Mouse (Mus musculus) kidney, embryonic 15.5 days (tissue): ENCODE data around the gene Lsamp. TPM values are rescaled to one million over a fixed set of nuclear protein-coding genes. Genes with fewer than 3 reads are reported as not detected.

Experiments
- ATAC-seq: fragments of 200-750 bp; cut with Nextera tagmentation; replicated peaks from 2 replicates; pipeline ENCODE4 v1.8.0; 2017; ENCODE audit warnings: moderate TSS enrichment; ENCODE audit not compliant: low FRiP score
- H3K27ac ChIP-seq: fragments of 300-500 bp; sonication (generic); 2 replicates; pipeline ENCODE4 v1.5.1; 2015; ENCODE audit warnings: mild to moderate bottlenecking, inconsistent platforms
- H3K27me3 ChIP-seq: fragments of 300-500 bp; sonication (generic); 2 replicates; pipeline ENCODE4 v1.6.1; 2015; ENCODE audit warnings: inconsistent platforms
- H3K36me3 ChIP-seq: fragments of 300-500 bp; sonication (generic); 2 replicates; pipeline ENCODE4 v1.6.1; 2015; ENCODE audit warnings: inconsistent platforms
- H3K4me1 ChIP-seq: fragments of 300-500 bp; sonication (generic); 2 replicates; pipeline ENCODE4 v1.6.1; 2015; ENCODE audit warnings: inconsistent platforms
- H3K4me2 ChIP-seq: fragments of 300-500 bp; sonication (generic); 2 replicates; pipeline ENCODE4 v1.6.1; 2015; ENCODE audit warnings: moderate library complexity, mild to moderate bottlenecking, inconsistent platforms
- H3K4me3 ChIP-seq: fragments of 300-500 bp; sonication (generic); replicated peaks from 2 replicates; pipeline ENCODE4 v1.5.1; 2015; ENCODE audit warnings: mild to moderate bottlenecking, inconsistent platforms
- H3K9ac ChIP-seq: fragments of 300-500 bp; sonication (generic); 2 replicates; pipeline ENCODE4 v1.6.1; 2015; ENCODE audit warnings: mild to moderate bottlenecking, inconsistent platforms
- H3K9me3 ChIP-seq: fragments of 300-500 bp; sonication (generic); replicated peaks from 2 replicates; pipeline ENCODE4 v1.6.1; 2016; ENCODE audit warnings: inconsistent platforms
- WGBS: fragments of 180-500 bp; shearing (Covaris S2); methylation state at CpG from one replicate; pipeline ENCODE4 v1.1.7; 2015; ENCODE audit warnings: mixed read lengths; 5-methylcytosine and 5-hydroxymethylcytosine counted together
- polyA plus RNA-seq: library from polyadenylated mRNA; unstranded; fragments of >200 nt; fragmentation: Nextera tagmentation; extraction: Ambion mirVana; gene quantifications from 2 replicates; pipeline ENCODE4 v1.2.1, GENCODE M21; 2015

The Lsamp gene
- polyA plus RNA-seq, 1 experiment from 2014 or later = 4.9 TPM

DNA sequence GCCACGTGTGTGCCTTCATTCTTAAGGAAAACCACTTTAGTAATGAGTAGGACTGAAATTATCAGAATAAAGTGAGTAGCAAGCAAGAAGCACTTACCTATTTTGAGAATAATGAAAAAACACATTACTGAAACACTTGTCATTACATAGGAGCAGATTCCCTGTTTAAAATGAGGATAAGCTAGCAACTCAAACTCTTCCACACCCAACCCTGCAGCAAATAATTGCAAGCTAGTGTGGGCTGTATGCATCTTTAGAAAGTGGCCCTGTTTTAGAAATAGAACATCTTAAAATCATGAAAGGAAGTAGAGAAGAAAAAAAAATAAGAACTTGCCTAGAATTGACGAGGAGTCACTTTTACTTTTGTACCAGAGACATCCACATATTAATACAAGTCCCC, 1057.5 kb downstream of the Lsamp start:
- no peak overlapping the region for H3K4me2 ChIP-seq
- no peak overlapping the region for H3K27ac ChIP-seq
- H3K4me3 ChIP-seq = no peak overlapping the region
- no peaks in the 10 kb centered on the region for H3K27me3 ChIP-seq
- no peaks in the 10 kb centered on the region for H3K9me3 ChIP-seq
- no peaks in the 10 kb centered on the region for H3K36me3 ChIP-seq
- no peak overlapping the region for H3K9ac ChIP-seq
- WGBS = 72% methylated on average over 2 of the region's 2 CpGs
- no peak for ATAC-seq
- H3K4me1 ChIP-seq = no peaks in the 10 kb centered on the region

DNA sequence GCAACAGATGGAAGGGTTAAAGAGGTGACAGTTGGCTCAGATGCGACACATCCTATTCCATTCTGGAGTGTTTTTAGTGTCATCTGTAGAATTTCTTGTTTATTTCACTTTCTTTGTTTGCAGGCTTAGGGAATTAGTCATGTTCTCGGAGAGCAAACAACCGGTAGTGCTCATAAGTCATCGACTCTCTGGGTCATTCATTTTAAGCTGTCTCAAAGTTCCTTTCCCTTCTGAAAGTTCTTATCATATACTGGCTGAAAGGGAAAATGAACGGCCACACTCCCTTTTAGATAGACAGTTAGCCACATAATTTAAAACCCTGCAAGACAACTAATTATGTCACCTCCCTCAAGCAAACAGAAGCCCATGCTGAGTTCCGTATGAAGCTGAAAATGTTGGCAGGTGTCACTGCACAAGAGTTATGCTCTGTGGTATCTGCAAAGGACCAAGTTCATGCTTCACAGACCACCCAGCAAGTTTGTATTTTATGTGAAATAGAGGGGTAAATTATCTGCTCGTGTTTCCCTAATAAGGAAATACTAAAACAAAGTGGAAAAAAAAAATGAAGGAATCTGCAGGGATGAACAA, 1079.2 kb downstream of the Lsamp start:
- H3K36me3 ChIP-seq = no peaks in the 10 kb centered on the region
- no peak overlapping the region for H3K27ac ChIP-seq
- 0 out of 2 replicates have a peak overlapping the region, but pooled peaks have one; percentile 2 for H3K4me2 ChIP-seq
- H3K9ac ChIP-seq = no peak overlapping the region
- WGBS = 21% methylated on average over 7 of the region's 7 CpGs
- no peaks in the 10 kb centered on the region for H3K9me3 ChIP-seq
- H3K4me1 ChIP-seq = no peaks in the 10 kb centered on the region
- no peaks in the 10 kb centered on the region for H3K27me3 ChIP-seq
- peak; percentile 69; the same call in 1 of the 2 replicates for ATAC-seq
- no peak overlapping the region for H3K4me3 ChIP-seq

DNA sequence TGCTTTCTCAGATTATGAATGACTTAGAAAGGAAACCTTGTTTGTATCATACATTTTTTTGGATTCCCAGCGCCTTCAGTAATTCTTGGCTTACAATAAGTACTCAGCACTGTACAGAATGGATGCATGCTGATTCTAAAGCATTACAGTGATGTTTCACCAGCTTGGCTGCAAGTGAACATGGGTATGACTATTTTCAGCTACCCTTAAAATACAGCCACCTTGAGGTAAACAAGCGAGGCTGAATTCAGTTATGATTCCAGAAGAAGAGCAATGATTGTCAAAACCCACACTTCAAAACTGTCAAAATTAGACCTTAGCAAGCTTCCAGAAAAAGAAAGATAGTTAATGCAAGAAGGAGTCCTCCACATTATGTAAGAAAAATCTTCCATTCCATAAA, 1089.3 kb downstream of the Lsamp start:
- Histone ChIP-seq H3K9ac (no peak overlapping the region), H3K9me3 (no peaks in the 10 kb centered on the region), H3K27ac (no peak overlapping the region), H3K4me3 (no peak overlapping the region), H3K4me1 (no peaks in the 10 kb centered on the region), H3K4me2 (no peak overlapping the region), H3K36me3 (no peaks in the 10 kb centered on the region), H3K27me3 (no peaks in the 10 kb centered on the region)
- no peak for ATAC-seq
- WGBS = 87% methylated on average over 2 of the region's 2 CpGs

DNA sequence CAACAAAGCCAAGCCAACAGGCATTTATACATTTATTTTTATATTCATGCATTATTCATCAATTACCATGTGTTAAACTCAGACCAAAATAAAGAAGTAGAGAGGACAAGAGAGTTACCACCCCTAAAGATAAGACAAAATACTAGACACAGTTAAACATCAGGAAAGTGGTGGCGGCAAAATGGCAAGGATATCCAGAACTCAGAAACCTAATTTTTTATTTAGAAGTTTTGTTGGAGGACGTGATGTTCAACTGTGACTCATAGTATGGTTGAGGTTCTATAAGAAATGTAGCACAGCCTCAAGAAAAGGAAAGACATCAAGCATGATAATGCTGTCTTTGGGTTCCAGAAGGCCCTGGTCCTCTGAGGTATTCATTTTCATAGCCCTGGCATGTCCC, 1104.5 kb downstream of the Lsamp start:
- ATAC-seq = no peak

DNA sequence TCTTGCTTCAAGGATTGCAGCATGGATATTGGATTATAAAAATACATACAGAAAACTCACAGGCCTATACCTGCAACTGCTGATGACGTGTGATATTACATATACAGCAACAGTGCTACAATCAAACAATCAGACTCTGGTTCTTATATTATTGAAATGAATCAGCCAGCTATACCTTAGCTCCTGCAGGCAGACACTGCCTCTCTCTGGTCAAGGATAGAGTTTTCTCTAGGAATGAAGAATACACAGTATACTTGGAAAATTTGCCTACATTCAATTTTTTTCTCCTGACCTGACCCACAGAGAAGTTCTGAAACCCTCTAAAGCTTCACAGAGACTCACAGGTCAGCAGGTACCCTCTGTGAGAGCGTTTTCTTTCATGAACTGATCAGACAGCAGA, 1105.9 kb downstream of the Lsamp start:
- H3K27me3 ChIP-seq = no peaks in the 10 kb centered on the region
- no peak overlapping the region for H3K27ac ChIP-seq
- H3K4me2 ChIP-seq = no peak overlapping the region
- no peaks in the 10 kb centered on the region for H3K4me1 ChIP-seq
- H3K9ac ChIP-seq = no peak overlapping the region
- no peak overlapping the region for H3K4me3 ChIP-seq
- ATAC-seq = no peak
- no peaks in the 10 kb centered on the region for H3K36me3 ChIP-seq
- WGBS = 69% methylated on average over 2 of the region's 2 CpGs
- no peaks in the 10 kb centered on the region for H3K9me3 ChIP-seq

More for the DNA sequence above, 1104.5 kb downstream of the Lsamp start:
- no peaks in the 10 kb centered on the region for H3K4me1 ChIP-seq
- no peaks in the 10 kb centered on the region for H3K27me3 ChIP-seq
- 86% methylated on average over 2 of the region's 2 CpGs for WGBS
- H3K27ac ChIP-seq = no peak overlapping the region
- no peaks in the 10 kb centered on the region for H3K9me3 ChIP-seq
- H3K4me2 ChIP-seq = no peak overlapping the region
- no peak overlapping the region for H3K4me3 ChIP-seq
- no peak overlapping the region for H3K9ac ChIP-seq
- H3K36me3 ChIP-seq = no peaks in the 10 kb centered on the region

DNA sequence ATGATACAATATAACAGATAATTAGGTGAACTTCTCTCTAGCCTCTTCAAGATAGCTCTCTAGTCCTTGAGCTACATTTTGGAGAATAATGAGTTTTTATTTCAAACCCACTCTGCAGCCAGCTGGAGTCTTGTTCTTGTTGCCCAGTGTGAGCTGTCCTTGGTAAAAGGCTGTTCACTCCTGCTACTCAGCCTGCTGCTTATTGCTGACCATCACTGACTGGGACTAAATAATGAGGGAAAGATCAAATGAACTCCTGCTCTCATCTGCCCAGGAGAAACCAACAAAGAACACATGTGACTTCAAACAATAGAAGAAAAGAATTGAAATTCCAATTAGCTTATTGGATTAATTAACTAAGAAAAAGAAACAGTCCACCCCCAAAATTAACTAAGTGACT, 1107.1 kb downstream of the Lsamp start:
- Histone ChIP-seq H3K36me3 (no peaks in the 10 kb centered on the region), H3K4me3 (no peak overlapping the region), H3K9me3 (no peaks in the 10 kb centered on the region), H3K9ac (no peak overlapping the region), H3K27ac (no peak overlapping the region), H3K4me1 (no peaks in the 10 kb centered on the region), H3K27me3 (no peaks in the 10 kb centered on the region), H3K4me2 (no peak overlapping the region)
- no peak for ATAC-seq

DNA sequence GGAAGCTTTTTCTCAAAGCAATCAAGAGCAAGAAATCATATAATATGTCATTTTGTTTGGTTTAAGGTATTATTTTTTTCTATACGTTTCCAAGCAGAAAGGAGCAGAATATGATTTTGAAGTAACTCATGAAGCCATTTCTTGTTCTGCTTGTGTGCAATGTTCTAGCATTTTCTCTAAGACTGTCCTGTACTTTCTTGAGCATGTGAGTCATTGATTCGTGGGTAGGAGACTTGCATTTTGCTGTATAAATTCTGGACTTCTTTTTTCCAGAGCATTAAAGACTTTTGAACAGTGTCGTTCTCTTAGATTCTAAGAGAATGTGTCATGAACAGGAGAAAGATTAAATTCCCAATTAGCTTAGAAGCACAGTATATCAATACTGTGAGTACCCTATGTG, 1118.6 kb downstream of the Lsamp start:
- Histone ChIP-seq H3K27ac (no peak overlapping the region), H3K9me3 (no peaks in the 10 kb centered on the region), H3K4me1 (no peaks in the 10 kb centered on the region), H3K36me3 (no peaks in the 10 kb centered on the region), H3K9ac (no peak overlapping the region), H3K4me3 (no peak overlapping the region), H3K27me3 (no peaks in the 10 kb centered on the region), H3K4me2 (no peak overlapping the region)
- no peak for ATAC-seq
- whole genome bisulfite sequencing = 81% methylated on average over 3 of the region's 3 CpGs

DNA sequence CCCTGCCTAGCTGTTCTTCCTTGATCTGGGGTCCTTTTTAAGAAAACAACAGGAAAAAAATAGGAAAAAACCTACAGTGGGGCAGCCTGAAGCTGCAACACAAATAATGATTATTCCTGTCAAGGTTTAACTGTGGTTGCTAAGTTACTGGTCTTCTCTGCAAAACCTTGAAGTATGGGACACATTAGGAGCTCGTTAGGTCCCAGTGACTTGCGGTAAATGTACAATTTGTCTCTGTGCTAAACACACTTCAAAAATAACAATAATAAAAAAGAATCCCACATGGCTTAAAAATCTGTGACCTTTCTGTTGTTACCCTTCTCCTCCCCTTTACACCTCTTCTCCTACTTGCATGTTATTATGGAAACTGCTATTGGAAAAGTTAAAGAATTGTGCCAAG, 1140.2 kb downstream of the Lsamp start:
- Histone ChIP-seq H3K9ac (no peak overlapping the region), H3K36me3 (no peaks in the 10 kb centered on the region), H3K4me2 (no peak overlapping the region), H3K9me3 (no peaks in the 10 kb centered on the region), H3K4me3 (no peak overlapping the region), H3K27me3 (no peaks in the 10 kb centered on the region), H3K4me1 (no peaks in the 10 kb centered on the region), H3K27ac (no peak overlapping the region)
- 61% methylated on average over 2 of the region's 2 CpGs for WGBS
- ATAC-seq = no peak

DNA sequence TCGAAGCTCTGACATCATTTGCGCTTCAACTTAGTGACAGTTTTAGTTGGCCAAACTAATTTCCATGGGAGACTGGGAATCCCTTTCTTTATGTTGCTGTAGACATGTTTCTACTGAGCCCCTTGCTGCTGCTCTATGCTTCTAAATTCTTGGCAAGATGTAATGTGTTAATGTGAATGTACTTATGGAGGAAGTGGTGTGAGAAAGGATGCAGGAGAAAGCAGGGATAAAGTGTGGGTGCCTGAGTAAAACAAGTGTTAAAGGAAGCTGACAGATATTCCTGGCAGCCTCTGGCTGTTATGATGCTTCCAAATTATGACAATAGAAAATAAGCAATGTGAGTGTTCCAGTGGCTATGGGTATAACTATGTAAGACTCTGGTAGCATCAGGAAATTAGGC, 1140.9 kb downstream of the Lsamp start:
- no peak for ATAC-seq
- H3K9ac ChIP-seq = no peak overlapping the region
- H3K36me3 ChIP-seq = no peaks in the 10 kb centered on the region
- no peak overlapping the region for H3K4me2 ChIP-seq
- H3K27ac ChIP-seq = no peak overlapping the region
- no peaks in the 10 kb centered on the region for H3K27me3 ChIP-seq
- 91% methylated on average over 2 of the region's 2 CpGs for WGBS
- H3K4me1 ChIP-seq = no peaks in the 10 kb centered on the region
- no peak overlapping the region for H3K4me3 ChIP-seq
- H3K9me3 ChIP-seq = no peaks in the 10 kb centered on the region

DNA sequence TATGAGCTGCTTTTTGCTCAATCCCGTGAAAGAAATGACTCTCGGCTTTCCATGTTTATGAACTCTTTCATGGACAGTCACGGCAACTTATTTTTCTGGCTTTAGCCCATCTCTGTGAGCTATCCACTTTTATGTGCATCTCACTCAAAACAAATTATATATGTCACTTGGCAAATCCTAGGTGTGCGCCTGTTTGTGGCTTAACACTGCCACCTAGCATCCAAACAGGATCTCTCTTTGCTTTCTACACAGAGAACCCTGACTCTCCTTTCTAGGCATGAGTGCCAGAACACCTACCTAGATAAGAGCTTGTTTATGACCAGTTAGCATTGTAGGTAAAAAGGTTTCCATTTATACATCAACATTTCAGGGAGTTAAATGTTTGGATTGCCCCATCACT, 1146.9 kb downstream of the Lsamp start:
- ATAC-seq = no peak; the same call in 1 of the 2 replicates
- no peaks in the 10 kb centered on the region for H3K9me3 ChIP-seq
- no peak overlapping the region for H3K4me2 ChIP-seq
- no peak overlapping the region for H3K9ac ChIP-seq
- no peaks in the 10 kb centered on the region for H3K36me3 ChIP-seq
- no peaks in the 10 kb centered on the region for H3K4me1 ChIP-seq
- H3K4me3 ChIP-seq = no peak overlapping the region
- no peak overlapping the region for H3K27ac ChIP-seq
- 65% methylated on average over 4 of the region's 4 CpGs for WGBS
- H3K27me3 ChIP-seq = no peaks in the 10 kb centered on the region

DNA sequence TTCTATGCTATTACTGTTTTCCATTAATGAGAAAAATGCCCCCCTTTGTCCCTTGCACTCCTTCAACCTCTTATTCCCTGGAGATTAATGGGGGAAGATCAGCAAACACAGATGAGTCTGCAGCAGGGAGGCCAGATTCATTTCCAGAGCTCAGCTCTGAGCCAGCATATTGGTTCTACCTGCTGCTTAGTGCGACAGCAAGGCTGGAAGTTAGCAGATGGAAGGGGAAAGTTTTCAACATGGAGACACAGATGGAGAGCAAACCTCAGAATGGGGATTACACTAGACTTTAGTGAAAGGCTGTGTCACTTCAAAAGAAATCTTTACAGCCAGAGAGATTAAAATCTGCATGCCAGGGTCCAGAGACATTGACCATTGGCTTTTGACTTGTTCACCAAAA, 1188.7 kb downstream of the Lsamp start:
- no peak for ATAC-seq
- no peak overlapping the region for H3K4me3 ChIP-seq
- H3K36me3 ChIP-seq = no peaks in the 10 kb centered on the region
- WGBS = 85% methylated on average over 1 of the region's 1 CpGs
- H3K4me2 ChIP-seq = no peak overlapping the region
- H3K27ac ChIP-seq = no peak overlapping the region
- H3K27me3 ChIP-seq = no peaks in the 10 kb centered on the region
- no peak overlapping the region for H3K9ac ChIP-seq
- H3K9me3 ChIP-seq = no peaks in the 10 kb centered on the region
- no peaks in the 10 kb centered on the region for H3K4me1 ChIP-seq

DNA sequence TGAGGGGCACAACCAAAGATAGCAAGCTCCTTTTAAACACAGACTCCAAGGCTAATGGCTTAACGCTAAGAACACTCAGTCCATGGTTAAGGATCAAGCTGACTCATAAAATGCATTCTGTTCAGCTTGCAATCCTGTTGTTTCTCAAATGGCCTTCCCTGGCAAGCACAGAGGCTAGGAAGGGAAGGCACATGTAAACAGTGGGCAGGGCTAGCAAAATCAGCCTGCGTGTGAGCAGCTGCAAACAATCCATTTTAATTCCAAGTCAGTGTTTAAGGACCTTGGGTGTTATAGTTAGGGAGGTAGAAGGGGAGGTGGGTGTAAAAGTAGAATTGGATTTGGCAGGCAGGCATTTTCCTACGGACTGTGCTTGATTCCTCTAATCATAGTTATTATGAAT, 1195.4 kb downstream of the Lsamp start:
- no peaks in the 10 kb centered on the region for H3K27me3 ChIP-seq
- 48% methylated on average over 3 of the region's 3 CpGs for WGBS
- H3K4me3 ChIP-seq = no peak overlapping the region
- no peak for ATAC-seq
- no peak overlapping the region for H3K9ac ChIP-seq
- H3K36me3 ChIP-seq = no peaks in the 10 kb centered on the region
- no peak overlapping the region for H3K27ac ChIP-seq
- no peaks in the 10 kb centered on the region for H3K9me3 ChIP-seq
- no peaks in the 10 kb centered on the region for H3K4me1 ChIP-seq
- H3K4me2 ChIP-seq = no peak overlapping the region

DNA sequence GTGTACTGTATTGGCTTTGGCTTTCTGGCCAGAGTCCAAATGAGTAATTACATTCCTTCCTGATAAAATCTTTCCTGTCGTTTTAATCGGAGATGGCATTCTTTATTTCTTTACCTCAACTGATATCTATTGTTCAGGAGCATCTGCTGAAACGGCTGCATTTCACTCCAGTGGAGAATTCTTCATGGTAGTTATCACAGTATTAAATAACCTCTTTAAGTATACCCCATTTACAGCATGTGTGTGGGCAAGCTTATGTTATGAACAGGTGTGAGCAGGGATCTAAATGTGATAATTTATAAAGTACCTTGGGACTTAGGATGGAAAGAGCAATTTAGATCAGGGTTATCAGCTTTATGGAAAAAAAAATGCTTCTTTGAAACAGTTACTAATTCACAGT, 1196.7 kb downstream of the Lsamp start:
- H3K36me3 ChIP-seq = no peaks in the 10 kb centered on the region
- no peak overlapping the region for H3K4me2 ChIP-seq
- H3K27ac ChIP-seq = no peak overlapping the region
- no peak overlapping the region for H3K9ac ChIP-seq
- H3K4me1 ChIP-seq = no peaks in the 10 kb centered on the region
- no peak for ATAC-seq
- no peaks in the 10 kb centered on the region for H3K9me3 ChIP-seq
- 50% methylated on average over 3 of the region's 3 CpGs for WGBS
- H3K4me3 ChIP-seq = no peak overlapping the region
- H3K27me3 ChIP-seq = no peaks in the 10 kb centered on the region
